Mouse (Mus musculus): ENCODE data around the gene Jazf1. TPM values are rescaled to one million over a fixed set of nuclear protein-coding genes. Genes with fewer than 3 reads are reported as not detected.
A peak's percentile ranks its signal among the peaks of the same experiment; 100 is the strongest.

Gene Jazf1
- total RNA-seq, 4 experiments from 2014 or later, result 1.4 to 2.0 (median 1.8) TPM

DNA sequence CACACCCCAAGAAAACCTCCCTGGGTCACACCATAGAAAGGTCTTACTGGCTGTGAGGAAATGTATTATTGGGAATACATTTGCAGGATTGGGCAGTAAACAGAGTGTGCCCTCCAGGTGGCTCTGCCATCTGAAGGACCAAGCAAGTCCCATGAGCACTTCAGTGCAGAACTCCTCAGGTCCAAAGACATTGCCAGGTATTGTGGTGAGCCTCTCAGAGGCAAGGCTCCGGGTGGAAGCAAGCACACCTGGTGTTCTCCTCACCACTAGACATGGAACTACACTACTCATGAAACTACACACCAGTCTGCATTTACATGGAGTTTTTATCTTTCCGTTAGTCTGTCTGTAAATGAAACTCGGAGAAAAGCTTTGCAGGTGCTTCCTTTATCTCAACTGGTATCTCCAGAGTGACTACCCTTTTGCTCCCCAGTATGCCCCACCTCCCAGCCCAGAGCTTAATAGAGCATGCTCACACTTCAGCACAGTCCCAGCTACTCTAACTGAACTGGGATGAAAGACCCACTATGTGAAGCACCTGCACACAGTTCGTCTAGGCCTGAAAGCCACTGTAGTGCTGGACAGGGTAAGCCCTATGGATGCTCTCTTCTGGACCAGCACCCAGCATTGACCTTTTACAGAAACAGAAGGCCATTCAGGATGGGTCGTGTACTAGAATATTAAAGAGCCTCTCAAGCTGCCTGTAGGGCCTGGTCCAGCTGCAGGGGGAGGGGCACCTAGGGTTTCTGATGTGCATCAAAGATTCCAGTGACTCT lies 156.1 kb downstream of the Jazf1 start:
- no peak for DNase-seq (ENCODE audit: low spot score)

DNA sequence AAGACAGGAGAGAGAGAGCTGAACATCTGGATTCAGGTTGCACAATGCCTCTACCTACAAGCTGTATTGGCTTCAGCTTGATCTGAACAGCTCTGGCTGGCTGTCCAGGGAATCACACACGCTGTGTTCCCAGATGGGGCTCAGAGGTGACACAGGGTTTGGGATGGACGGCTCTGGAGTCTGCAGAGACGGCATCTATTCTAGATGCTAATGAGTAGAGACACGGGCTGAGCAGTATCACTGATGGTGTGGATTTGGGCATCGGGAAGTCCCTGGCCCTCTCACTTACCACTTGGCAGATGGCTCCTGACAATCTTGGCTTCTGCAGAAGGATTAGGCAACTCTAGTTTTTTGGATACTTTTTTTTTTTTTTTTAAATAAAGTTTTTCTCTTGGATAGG lies 161.6 kb downstream of the Jazf1 start:
- DNase-seq (ENCODE audit: low spot score), result no peak

DNA sequence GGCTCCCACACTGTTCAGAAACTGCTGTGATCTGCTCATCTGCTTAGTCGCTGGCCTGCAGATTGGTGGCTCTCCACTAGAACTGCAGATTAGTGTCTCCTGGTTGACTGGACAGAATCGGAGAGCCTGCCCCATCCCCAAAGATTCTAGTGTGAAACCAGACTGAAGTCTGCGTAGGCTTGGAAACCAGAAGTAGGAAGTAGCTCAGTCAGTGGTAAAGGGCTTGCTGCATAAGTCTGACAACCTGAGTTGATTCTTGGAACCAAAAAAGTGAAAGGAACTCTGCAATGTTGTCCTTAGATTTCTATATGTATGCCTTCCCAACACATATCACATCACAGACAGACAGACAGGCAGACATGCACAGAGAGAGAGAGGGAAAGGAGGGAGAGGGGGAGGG lies 163.3 kb downstream of the Jazf1 start:
- DNase-seq (ENCODE audit: low spot score), result no peak

DNA sequence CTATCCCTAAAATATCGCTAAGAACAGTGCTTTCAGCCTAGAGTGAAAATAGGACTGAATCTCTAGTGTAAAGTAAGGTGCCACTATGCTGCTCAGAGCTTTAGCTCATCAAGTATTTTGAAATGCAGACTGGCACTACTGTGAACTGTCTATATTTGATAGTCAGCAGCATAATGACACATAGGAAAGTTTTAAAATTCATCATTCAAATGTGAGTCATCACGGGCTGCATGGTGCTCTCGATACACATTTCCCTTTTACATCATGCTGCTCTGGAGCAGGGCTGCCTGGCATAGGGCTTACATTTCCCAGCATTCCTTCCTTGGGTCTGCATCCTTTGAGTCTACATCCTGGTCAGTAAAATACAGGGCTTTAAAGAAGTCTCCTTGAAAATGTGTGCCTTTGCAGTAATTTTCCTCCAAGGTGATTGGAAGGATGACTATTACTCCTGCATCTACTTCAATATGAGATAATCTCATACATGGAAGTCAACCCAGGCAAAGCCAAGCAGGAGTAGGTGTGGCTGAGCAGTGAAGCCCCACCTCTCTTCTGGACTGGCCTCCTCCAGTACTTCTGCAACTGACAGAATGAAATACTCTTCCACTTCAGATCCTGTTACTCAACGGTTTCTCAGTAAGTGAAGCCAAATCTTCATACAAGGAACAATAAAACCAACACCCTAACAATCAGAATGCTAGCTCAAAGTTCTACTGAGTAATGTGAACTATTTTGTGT lies 165.0 kb downstream of the Jazf1 start:
- DNase-seq (ENCODE audit: low spot score), result no peak

DNA sequence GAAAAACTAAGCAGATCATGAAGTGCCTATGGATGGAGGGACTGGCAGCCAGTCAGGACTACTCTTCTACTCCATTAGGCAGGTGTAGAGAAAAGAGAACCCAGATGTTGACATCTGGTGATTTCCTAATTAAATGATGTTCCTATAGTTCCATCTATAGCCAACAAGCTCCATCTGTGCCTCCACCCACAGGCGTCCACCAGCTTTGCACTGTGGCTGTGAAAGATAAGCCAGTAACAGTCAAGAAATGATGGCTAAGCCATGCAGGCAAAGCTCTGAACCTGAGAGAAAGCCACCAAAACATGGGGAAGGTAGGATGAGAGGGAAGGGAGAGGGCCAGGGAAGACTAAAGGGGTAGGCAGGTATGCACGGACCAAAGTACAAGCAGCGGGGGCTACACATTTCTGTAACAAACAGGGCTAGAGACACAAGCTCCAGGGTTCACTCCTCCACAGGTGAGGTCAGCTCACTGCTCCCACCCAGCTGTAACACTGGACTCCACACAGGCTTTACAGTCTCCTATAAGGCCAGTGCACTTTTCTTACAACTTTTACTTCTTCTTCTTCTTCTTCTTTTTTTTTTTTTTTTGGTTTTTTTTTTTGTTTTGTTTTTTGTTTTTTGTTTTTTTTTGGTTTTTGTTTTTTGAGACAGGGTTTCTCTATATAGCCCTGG lies 168.7 kb downstream of the Jazf1 start:
- DNase-seq (ENCODE audit: low spot score), result no peak

DNA sequence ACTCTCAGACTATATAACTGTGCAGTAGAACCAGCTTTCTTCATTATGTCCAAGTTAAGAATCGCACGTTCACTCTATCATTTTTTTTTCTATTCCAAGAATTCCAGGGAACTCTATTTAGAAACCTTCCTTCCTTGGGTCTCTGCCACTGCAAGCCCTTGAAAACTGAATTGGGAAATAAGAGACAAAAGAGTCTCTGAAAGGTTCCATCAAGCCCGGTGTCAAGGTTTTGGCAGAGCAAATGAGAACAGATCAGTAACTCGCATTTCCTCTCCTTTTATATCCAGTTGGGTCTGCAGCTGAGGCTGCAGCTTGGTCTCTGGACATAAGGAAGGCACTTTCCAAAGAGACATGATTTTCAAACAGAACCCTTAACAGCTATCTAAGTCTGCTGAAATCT lies 173.4 kb downstream of the Jazf1 start:
- no peak for DNase-seq (ENCODE audit: low spot score)

DNA sequence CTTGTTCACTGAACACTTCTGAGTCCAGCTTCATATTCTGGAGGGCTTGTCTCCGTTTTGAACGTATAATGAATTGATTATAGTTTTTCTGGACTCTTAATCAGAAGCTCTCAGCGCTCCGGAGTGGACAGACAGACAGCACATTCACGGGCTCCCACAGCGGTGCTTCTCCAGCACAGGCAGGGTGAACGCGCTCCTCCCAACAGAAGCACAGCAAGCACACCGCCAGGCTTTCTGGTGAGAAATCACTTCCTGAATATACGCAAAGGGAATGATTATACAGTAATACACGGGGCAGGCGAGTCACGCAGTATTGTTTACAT lies 174.0 kb downstream of the Jazf1 start:
- DNase-seq (ENCODE audit: low spot score), result no peak

DNA sequence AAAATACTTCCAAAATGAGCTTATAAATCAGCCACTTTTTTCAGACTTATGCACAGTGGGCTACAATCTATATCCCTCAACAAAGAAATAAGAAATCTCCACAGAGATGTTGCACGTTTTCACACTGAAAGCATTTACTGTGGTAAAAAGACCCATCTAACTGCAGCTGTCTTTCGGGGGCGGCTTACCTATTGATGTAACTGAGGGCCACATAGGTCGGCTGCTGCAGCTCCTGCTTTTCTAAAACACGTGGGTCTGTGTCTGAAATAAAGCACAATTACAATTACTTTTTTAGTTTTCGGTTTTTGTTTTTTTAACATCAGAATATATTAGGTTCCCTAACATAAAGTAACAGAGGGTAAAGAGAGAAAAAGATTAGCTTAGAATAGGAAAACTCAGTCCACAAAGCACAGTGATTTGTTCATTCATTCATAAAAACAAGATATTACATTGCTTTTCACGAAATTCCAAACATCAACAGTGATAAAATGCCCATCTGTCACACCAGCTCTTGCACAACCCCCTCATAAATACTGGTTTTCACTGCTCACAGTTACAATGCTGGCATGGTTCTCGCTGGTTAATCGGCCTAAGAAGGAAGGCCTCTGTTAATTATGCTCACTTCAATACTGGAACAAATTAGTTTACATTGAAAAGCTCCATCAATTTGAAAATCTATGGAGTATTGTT lies 174.5 kb downstream of the Jazf1 start:
- DNase-seq (ENCODE audit: low spot score), result no peak

DNA sequence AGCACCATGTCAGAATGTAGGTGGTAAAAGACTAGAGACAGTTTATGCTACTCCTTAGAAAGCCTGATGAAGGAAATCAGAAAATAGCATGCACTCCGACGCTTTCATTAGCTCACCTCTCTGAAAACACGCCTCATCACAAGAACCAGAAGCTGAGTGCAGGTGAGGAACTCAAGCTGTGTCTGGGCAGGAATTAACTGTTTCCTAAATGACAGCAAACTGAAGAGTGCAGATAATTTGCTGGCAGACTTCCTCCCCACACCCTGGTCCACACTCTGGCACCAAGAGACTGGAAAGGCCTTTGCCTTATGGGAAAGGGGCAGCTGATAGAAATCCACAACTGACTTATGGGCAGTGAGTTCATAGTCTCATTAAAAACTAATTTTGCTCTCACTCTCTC lies 175.5 kb downstream of the Jazf1 start:
- no peak for DNase-seq (ENCODE audit: low spot score)

DNA sequence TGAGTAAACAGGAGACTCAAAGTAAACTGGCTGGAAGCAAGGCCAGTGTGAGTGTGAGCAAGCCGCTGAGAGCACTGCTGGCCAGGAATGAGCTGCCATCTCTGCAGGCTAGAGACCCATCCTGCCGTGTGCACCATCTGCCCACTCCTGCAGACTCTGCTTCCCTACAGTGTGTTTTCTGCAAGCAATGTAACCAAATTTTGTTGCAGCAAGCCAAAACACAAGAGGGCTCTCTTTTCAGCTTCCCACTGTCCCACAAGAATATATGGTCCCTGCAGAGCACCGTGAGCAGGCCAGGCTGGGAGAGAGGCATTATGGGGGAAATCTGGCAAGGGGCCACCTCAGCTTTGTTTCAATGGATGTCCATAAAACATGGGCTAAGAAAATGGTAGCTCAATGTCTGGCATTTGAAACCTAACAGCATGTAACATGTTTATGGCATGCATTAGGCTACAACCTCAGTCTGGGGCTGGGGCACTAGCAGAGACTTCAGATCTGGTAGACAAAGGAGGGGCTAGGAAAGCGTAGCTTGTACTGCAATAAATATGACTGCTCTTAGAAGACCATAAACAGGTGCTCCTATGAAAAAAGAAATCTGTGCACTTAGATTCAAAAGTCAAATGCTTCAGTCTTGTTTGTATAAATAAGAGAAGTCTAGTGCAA lies 180.8 kb downstream of the Jazf1 start:
- DNase-seq (ENCODE audit: low spot score), result no peak

DNA sequence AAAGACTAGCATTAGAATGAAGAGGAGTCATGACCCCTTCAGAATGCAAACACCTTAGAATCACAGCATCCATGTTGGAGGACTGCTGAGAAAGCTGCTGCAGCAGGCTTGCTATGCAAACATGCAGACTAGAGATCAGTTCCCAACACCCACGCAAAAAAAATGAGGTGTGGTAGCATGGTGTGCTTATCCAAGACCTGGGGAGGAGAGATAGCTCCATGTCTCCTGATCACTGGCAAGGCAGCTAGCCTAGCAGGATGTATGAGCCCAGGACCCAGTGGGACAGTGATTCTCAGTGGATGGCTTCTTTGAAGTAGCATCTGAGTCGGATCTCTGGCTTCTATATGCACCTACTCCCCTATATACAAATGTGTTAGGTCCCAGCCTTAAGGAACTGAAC lies 184.7 kb downstream of the Jazf1 start:
- no peak for DNase-seq (ENCODE audit: low spot score)

DNA sequence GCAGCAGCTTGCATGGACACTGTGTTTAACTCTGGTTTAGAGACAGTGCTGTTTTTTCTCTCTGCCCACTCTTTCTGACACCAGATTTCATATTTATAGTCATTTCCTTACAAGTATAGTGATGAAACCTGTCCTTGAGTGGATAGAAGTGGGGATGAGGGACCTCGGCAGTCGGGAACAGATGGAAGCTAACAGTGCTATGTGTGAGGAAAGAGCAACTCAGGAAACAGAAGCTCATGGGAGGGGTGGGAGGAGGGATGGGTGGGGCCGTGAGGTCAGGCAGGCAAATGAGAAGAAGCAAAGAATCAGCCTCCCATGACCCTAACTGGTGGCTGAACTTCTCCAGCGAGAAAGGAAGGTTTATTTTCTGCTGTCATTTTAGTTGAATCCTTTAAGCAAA lies 191.3 kb downstream of the Jazf1 start:
- DNase-seq (ENCODE audit: low spot score), result no peak

DNA sequence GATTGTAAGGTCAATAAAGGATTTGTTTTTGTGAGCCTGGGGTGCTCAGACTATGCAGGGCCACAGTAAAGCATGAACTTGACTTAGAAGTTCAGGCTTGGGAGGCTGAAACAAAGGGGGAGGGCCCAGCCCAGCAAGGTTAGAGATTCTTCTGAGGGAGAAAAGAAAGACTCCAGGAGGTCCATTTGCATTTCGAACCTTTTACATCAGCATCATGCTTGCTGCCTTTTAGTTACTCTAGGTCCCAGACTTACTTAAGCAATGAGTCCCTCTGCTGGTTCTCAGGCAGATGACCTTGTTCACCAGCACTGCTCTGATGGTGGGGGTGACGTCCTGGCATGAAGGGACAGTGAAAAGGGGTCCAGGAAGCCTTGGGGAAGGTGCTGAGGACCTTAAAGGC lies 197.1 kb downstream of the Jazf1 start:
- DNase-seq (ENCODE audit: low spot score), result no peak

DNA sequence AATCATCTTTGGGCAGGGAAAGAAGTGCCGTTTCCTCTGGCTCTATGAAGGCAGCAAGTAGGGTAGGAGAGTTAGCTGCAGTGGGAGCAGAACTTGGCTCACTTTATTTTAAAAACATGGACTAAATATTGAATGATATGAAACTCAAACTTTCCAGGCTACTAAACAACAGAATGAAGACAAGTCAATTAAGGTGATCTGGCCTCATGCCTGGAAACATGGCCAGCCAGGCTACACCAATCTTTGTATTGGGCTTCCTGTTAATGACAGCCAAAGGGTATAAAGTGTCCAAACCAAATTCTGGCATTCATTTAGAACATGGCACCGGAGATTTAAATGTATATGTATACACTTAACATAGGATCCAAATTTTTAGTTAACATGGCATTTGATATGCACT lies 199.2 kb downstream of the Jazf1 start:
- peak; percentile 31 for DNase-seq (ENCODE audit: low spot score)

DNA sequence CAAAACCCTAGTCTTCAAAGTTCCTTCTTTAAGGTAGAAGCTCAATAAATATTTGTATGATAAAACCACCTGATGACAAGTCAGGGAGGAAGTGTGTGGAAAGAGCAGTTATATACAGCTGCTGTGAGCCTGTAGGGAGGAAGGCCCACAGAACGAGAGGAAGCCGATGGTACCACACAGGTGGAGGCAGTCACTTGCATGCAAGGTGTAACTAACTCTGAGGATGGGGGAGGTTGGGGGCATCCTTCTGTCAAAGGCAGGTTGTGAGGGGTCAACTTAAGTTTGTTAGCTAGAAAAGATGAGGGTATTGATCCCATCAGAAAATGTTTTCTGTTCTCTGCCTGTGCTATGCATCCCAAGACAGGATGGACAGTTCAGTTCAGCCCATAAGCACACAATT lies 200.1 kb downstream of the Jazf1 start:
- no peak for DNase-seq (ENCODE audit: low spot score)

DNA sequence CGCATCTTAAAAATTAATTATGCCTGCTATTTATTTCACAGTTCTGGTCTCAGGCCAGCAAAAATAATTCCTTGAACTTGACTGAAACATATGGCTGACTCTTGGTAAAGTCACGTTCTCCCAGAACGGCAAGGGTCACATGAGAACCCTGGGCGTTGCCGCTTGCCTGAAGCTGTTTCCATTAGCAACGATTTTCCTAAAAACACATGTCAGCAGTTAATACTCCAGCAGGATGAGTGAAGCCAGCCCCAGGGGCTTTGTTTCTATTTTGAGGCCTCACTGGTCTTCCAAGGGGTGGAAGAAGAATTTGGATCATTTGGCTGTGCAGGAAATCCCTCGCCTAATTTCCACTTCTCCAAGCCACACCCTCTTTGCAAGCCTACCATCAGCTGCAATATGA lies 206.5 kb downstream of the Jazf1 start:
- peak; percentile 75 for DNase-seq (ENCODE audit: low spot score)

DNA sequence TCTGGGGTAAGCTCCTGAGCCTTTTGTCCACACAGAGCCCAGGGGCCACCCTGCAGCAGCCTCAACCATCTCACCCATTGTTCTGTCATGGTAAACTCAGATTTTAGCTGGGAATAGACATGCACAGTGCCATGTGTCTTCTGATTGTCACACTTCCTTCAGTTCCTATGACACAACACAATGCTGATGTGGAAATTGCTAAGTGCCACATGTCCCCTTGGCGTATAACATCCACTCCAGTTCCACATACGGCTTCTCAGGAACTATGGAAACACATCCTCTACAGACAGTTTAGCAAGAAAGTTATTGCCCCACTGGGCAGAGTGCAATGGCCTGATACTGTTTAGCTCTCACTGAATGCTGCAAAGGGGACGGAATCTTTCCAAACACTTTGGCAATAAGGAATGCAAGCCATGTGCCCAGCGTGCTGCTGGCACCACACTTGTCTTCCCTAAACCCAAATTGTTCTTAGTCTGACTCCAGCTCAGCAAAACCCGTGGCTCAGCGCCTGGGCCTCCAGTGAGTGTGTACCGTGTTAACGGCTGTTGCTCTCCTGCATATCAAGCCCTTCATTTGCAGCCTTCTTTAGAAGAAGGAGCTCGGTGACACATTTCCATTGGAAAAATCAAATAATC lies 207.1 kb downstream of the Jazf1 start:
- no peak for DNase-seq (ENCODE audit: low spot score)

DNA sequence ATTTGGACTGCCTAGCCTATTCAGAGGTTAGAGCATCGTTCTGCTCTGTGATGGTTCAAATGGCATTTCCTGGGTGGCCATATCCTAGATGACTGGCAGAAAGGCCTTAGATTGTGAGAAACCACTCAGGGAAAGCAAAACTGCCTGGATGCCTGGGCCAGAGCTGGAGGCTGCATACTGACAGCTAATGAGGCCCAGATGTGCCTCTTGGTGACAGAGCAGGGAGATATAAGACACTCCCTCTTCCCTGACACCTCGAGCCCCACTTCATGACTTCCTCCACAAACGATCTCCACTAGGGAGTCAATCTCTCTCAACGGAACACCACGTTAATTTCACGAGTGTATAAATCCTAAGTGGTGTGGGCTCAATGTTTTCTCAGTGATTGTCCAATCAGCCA lies 207.7 kb downstream of the Jazf1 start:
- no peak for DNase-seq (ENCODE audit: low spot score)

DNA sequence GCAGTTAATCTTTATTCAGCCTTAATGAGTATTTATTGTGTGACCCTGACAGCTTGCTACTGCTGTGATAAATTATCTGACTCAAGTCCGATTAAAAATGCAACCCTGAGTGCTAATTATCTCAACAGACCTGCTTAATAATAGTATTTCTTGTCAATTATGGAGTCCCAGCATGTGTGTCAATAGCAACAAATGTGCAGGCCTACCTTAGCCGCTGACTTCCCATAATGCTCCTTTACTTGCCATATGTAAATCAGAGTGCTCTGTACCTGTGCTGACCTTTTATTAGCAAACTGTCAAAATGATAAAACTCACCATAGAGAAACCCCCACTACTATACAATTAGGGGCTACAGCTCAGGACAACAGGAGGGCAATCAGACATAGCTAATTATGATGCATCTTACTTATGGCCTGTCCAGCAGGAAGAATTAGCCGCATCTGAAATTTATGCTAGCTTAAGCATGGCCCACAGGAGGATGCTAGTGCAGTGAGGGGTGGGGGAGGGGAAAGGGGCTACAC lies 209.5 kb downstream of the Jazf1 start:
- no peak for DNase-seq (ENCODE audit: low spot score)

DNA sequence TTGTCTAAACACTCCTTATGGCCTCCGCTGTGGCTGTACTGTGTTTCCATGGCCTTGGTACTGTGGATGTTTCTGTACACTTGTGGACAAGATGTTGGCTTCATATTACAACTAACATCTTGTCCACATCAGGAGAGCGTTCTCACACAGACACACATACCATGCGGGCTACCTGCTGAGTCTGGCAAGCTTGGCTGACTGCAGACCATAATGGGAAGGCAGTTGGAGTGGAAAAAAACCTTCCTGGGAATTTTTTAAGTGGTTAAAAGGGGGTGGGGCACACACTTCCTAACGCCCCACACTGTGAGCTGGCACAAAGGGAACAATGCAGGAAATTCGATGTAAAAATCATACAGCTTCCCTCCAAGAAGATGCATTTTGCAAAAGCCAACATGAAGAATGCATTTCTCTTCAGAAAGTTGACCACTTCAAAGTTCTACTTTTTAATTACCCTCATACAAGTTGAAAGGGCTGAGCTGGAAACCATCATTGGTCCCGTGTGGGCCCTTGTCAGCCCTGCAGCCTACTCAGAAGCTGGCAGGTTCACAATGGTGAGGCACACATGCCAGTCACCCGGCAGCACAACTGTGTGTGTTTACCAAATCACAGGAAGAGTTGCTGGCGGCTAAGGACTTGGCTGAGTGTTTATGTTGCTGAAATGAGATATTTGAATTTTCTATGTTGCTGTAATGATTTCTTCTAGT lies 215.9 kb downstream of the Jazf1 start:
- no peak for DNase-seq (ENCODE audit: low spot score)

Measured in heart, adult 8-10 months (tissue).